Mouse (Mus musculus) E14TG2a.4 (cell line): ENCODE data around the gene Apba2.

Source experiments
- CTCF ChIP-seq: conservative IDR thresholded peaks from 2 replicates; pipeline ENCODE4 v1.5.1; 2014; ENCODE audit warnings: low read length
- POU5F1 ChIP-seq: IDR thresholded peaks from 2 replicates; pipeline ENCODE4 v1.6.1; 2014; ENCODE audit warnings: low read length, borderline replicate concordance

GRCm38 (mm10) chr7:64631781-64632351 is 130.4 kb downstream of the Apba2 start:
- TF ChIP-seq CTCF (no peak), POU5F1 (no peak)
